Mouse (Mus musculus) erythroid progenitor cell, adult 5-6 weeks (primary cell): ENCODE data around the gene A430033K04Rik. TPM values are rescaled to one million over a fixed set of nuclear protein-coding genes. Genes with fewer than 3 reads are reported as not detected.

Experiments used
- ATAC-seq: replicated peaks from 2 replicates; pipeline ENCODE4 v1.8.0; 2016; ENCODE audit warnings: moderate number of reproducible peaks, mild to moderate bottlenecking, moderate TSS enrichment, inconsistent platforms; ENCODE audit not compliant: poor library complexity, low FRiP score, severe bottlenecking
- total RNA-seq, 2 experiments: library from RNA; stranded (forward) in 1 of 2; stranded (reverse) in 1 of 2; fragments of 150-400 nt in 1 of 2; fragments of 186-747, 209-891 nt in 1 of 2; gene quantifications; 2 replicates each; pipeline versions ENCODE4 v1.2.3 to v1.2.4; 2015 to 2017; ENCODE audit warnings: low replicate concordance in 2 of 2

The A430033K04Rik gene
- total RNA-seq (2015; ENCODE audit: low replicate concordance) (1.8 and 6.7 TPM in 2 replicates), total RNA-seq (2017; ENCODE audit: low replicate concordance) (3.9 and 7.9 TPM in 2 replicates)

GRCm38 (mm10) chr5:138622645-138623477, at the start of gene A430033K04Rik:
Gene A430033K04Rik (plus strand): TSS chr5:138622859.
- peak; percentile 84 for ATAC-seq

DNA sequence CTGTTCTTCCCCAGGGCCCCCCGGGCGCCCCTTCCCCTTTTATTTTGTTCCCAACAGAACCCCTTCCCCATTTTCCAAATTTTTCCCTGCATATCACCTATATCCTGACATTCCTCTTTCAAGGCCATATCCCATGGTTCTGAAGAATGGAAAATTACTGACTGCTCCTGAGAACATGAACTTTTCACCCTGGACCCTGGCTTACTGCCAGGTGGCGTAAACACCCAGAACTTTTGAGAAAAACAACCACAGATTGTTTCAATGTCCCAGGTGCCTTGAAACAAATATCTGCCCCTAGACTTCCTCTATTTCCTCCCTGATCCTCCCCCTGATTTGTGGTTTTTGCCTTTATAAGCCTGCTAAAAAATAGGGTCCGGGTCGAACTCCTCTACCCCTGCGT, 35.3 kb upstream of the A430033K04Rik start:
- ATAC-seq, result no peak

DNA sequence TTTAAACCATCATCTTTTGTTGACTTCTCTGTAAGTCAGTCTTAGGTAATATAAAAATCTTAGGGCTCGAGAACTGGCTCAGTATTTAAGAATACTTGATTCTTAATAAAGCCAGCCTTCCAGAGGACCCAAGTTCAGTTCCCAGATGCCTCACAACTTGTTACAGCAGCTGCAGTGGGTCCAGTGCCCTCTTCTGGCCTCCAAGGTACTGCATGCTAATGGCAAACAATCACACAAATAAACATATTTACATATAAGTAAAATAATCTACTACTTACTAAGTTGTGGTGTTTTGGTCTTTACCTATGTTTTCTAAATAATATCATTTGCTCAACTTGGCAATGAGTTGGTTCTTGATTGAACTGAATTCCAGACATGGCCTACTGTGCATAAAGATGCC, 4.3 kb upstream of the A430033K04Rik start:
- ATAC-seq, result no peak

GRCm38 (mm10) chr5:138619211-138620128, 3.2 kb upstream of the A430033K04Rik start, which contains the start of gene Zfp68:
Gene Zfp68 (minus strand): TSS chr5:138619761.
- ATAC-seq, result peak; percentile 87

DNA sequence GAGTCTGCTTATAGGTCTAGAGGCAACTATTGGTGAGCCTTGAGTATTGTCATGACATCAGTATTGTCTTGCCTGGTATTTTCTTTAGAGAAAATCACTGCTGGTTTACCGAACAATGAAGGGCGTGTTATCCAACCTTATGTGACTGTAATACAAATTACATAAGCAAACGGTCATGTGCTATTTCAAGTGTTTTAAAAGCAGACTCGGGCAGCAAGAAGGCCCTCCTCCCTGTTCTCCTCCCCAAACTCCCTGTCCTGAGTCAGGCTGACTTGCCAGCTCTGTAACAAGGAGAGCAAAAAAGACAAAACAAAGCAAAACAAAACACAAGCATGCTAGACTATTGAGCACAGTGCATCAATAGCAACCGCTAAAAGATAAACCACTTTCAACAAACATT, 1.8 kb upstream of the A430033K04Rik start:
- ATAC-seq, result no peak

- ATAC-seq, result no peak
Observed at GRCm38 (mm10) chr5:138623478-138623875, 818 bp downstream of the A430033K04Rik start.

DNA sequence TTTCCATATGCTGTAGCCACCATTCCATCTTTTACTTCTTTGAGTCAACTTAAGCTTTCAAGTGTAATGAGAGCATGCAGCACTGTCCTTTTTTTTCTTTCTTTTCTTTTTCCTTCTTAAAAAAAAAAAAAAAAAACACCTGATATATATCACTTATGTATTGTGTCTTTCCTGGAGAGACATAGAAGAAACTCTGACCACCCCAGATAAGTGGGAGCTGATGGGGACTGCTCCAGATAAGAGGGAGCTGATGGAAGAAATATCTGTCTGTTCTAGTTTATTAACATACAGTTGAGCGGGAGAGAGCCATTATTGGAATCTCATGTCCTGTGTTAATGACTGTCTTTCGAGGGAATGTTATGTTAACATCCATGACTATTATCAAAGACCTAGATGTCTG, 13.8 kb downstream of the A430033K04Rik start:
- ATAC-seq, result no peak

DNA sequence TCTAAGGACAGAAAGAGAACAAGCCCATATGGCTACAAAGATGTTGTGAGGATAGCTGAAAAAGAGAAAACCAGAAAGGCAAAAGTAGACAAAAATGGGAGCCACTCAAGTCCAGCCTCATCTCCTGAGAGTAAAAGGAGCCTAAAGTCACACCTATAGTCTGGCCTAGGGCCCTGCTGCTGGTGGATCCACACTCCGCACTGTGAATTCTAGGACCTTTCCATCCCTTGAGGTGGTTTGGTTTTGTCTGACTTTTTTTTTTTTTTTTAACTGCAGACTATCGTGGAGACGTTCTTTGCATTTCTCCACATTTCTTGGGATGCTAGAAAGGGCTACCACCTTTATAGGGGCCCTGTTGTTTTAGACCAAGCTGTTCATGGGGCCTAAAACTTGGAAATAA, 18.4 kb downstream of the A430033K04Rik start:
- no peak for ATAC-seq

DNA sequence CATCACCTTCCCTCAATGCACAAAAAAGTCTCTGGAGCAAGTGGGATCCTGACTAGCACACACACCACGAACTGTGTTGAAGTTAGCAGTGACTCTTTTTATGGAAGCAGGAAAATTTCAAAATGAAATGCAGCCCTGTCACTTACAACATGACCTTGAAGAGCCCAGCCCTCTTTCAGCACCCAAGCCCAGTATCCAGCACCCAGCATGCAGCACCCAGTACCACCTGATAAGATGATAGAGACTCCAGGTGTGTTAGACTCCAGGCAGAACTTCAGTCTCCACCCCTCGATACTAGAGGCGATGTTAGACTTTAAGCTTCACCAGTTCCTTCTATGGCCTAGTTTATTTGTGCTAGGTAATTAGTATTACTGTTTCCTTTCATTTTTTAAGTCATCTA, 19.1 kb downstream of the A430033K04Rik start:
- ATAC-seq, result no peak

- ATAC-seq, result no peak
Observed at GRCm38 (mm10) chr5:138652911-138653310, 30.3 kb downstream of the A430033K04Rik start.

DNA sequence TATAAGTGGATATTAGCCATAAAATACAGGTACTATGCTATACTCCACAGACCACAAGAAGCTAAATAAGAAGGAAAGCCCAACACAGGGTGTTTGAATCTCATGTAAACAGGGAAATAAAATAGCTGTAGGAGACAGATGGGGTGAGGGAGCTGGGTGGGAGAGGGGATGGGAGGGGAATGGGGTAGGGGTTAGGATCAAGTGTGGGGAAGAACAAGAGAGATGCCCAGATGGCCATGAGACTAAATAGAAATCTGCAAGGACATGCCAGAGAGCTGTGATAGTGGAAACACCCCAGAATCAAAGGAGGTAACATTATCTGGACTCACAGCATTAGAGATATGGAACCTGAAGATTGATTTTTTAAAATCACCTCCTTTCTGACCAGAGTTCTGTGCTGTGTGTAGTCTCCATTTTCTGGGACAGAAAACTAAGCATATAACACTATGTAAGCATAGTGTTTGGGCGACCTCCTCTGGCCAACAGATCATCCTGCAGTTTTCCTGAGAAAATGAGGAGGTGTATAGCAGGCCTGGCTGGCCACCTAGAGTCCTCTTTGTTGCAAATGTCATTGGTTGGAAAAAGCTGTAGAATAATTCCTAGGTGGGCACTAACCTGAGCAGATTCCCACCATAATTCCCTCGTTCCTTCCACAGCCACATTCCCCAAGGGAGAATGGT, 34.0 kb downstream of the A430033K04Rik start:
- 0 out of 2 replicates have a peak, but pooled peaks have one; percentile 56 for ATAC-seq

DNA sequence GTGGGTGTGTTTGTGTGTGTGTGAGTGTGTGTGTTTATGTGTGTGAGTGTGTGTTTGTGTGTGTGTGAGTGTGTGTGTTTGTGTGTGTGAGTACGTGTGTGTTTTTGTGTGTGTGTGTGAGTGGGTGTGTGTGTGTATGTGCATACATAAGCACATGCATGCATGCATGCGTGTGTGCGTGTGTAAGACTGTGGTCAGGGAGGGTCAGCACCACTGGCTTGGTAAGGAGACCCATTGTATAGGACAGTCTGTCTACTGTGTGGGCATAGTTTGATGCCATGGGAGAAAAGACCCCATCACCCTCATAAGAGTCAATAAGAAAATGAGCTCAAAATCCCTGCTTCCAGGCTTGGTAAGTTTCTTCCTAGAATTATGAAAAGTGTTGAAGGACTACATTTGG, 34.7 kb downstream of the A430033K04Rik start:
- ATAC-seq, result no peak

DNA sequence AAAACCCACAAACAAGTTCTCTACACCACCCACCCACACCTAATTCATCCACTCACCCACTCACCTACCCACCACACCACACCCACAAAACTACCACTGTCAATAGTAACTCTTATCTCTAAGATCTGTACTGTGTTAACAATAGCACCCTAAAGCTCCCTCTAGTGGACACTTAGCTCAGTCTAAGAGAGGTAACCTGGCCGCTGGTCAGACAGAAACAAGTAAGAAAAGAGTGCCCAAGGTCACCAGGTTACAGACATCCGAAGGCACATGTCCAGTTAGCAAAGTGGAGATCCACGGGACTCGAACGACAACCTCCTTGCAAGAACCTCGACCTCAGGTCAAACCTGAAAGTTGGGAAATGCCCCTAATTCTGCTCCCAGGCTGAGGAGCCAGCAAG, 35.2 kb downstream of the A430033K04Rik start:
- ATAC-seq, result 0 out of 2 replicates have a peak, but pooled peaks have one; percentile 39

GRCm38 (mm10) chr5:138658922-138659321, 36.3 kb downstream of the A430033K04Rik start:
- ATAC-seq, result peak; percentile 73

GRCm38 (mm10) chr5:138683023-138683766, 60.5 kb downstream of the A430033K04Rik start:
- no peak for ATAC-seq

DNA sequence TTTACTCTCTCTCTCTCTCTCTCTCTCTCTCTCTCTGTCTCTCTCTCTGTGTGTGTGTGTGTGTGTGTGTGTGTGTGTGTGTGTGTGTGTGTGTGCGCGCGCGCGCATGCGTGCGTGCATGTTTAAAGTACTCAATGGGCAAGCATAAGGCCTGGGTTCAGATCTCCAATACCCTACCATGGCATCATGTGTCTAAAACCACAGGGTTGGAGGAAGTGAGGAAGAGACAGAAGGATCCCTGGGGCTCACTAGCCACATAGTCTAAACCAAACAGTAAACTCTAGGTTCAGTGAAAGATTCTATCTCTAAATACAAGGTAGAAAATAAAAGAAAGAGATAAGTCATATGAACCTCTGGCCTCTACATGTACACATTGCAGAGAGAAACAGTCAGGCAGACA, 61.2 kb downstream of the A430033K04Rik start:
- ATAC-seq, result no peak

DNA sequence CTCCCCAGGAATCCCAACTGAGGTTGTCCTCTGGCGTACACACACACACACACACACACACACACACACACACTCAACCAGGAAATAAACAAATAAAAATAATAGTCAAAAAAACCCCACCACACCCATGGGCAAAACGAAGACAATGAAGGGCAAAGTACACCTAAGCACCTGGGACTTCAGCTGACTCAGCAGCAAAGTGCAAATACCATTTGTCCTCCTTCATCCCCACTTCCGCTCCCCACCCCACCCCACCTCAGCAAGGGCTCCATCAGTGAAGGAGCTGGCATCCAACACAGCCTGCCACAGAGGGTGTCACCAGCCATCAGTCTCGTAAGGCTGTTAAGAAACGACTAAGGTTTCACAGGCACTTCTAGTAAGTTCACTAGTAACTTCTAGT, 64.8 kb downstream of the A430033K04Rik start:
- no peak for ATAC-seq

- ATAC-seq, result no peak
Observed at GRCm38 (mm10) chr5:138689254-138689653, 66.6 kb downstream of the A430033K04Rik start.

DNA sequence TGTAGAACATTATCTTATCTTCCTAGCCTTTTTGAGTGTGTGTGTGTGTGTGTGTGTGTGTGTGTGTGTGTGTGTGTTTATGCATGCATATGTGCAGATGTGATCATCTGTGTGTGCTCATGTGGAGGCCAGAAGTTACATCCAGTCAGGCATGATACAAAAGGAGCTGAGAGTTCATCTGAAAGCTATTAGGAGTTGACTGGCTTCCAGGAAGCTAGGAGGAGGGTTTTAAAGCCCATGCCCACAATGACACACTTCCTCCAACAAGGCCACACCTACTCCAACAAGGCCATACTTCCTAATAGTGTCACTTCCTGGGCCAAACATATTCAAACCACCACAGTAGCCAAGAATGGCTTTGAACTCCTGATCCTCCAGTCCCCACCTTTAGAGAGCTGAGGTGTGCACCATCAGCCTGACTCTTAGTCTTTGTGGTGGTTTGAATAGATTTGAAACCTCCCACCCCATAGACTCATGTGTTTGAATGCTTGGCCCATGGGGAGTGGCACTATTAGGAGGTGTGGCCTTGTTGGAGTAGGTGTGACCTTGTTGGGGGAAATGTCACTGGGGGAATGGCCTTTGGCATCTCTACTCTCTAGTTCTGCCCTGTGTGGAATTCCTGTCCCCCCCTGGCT, 70.4 kb downstream of the A430033K04Rik start:
- no peak for ATAC-seq
